Mouse (Mus musculus) thymus, adult 2 months (tissue): ENCODE results near the gene Arhgap31. TPM values are rescaled to one million over a fixed set of nuclear protein-coding genes. Genes with fewer than 3 reads are reported as not detected.
A peak's percentile ranks its signal among the peaks of the same experiment; 100 is the strongest.

Experiments
- DNase-seq: peaks from one replicate; pipeline ENCODE4 v3.0.0; 2021
- H3K27ac ChIP-seq: fragments of 200-500 bp; 2 replicates; pipeline ENCODE4 v1.5.1; 2012; ENCODE audit warnings: low read length, control low read depth; ENCODE audit not compliant: control insufficient read depth, insufficient read depth
- H3K27me3 ChIP-seq: fragments of 200-500 bp; 2 replicates; pipeline ENCODE4 v1.6.1; 2012; ENCODE audit warnings: mild to moderate bottlenecking, low read length, moderate library complexity, mixed read lengths; ENCODE audit not compliant: control insufficient read depth, insufficient read depth
- H3K36me3 ChIP-seq: fragments of 200-500 bp; 2 replicates; pipeline ENCODE4 v1.6.1; 2012; ENCODE audit warnings: mild to moderate bottlenecking, low read length, moderate library complexity; ENCODE audit not compliant: control insufficient read depth, insufficient read depth
- H3K4me1 ChIP-seq: fragments of 200-500 bp; replicated peaks from 2 replicates; pipeline ENCODE4 v1.6.1; 2012; ENCODE audit warnings: low read length; ENCODE audit not compliant: control insufficient read depth, insufficient read depth
- H3K4me3 ChIP-seq: fragments of 200-500 bp; 2 replicates; pipeline ENCODE4 v1.5.1; 2012; ENCODE audit warnings: mild to moderate bottlenecking, low read length, control low read depth, moderate library complexity; ENCODE audit not compliant: control insufficient read depth, insufficient read depth
- CTCF ChIP-seq: fragments of 200-500 bp; IDR thresholded peaks from 2 replicates; pipeline ENCODE4 v1.5.1; 2012; ENCODE audit warnings: mild to moderate bottlenecking, control low read depth, low read length, moderate library complexity, borderline replicate concordance; ENCODE audit not compliant: control insufficient read depth, poor library complexity, insufficient read depth; ENCODE audit errors: extremely low read depth
- POLR2A ChIP-seq: fragments of 200-500 bp; IDR thresholded peaks from 2 replicates; pipeline ENCODE4 v1.6.1; 2012; ENCODE audit warnings: mild to moderate bottlenecking, low read length, control low read depth, moderate library complexity; ENCODE audit not compliant: control insufficient read depth, poor library complexity, insufficient read depth; ENCODE audit errors: extremely low read depth
- WGBS: fragments of 180-500 bp; shearing (Covaris S2); methylation state at CpG from one replicate; pipeline ENCODE4 v1.1.7; 2018; 5-methylcytosine and 5-hydroxymethylcytosine counted together
- polyA plus RNA-seq: library from polyadenylated mRNA; depleted of rRNA; stranded (reverse); fragments of >200 nt; gene quantifications from 2 replicates; pipeline ENCODE4 v1.2.3, GENCODE M21; 2012

Gene Arhgap31
- polyA plus RNA-seq, 1 experiment = 10.2 TPM

DNA sequence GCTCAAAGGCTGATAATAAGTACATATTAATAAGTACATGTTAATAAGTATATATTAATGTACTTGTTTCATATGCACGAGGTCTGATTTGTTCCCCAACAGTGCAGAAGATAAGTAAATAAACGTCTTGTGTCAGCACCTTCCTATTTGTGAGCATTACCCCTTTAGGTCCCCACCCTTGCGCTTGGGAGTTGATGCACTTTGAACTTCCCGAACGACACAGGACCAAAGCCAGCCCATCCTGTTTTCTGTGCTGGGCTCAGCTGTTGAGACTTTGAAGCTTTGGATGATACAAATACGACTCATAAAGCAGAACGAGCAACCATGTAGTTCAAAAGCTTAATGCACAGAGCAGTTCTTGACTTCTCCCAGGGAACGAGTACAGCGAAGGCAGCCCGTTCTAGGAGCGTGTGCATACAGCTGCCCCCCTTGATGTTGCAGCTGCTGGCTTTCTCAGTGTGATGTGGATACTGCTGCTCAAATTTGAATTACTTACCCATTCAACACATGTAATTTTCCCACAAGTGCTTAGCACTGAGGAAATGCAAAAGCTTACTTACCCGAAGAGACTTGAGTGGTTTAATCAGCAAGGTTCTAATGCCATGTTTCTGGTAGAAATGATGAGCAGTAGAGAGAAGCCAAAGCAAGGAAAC is 120.9 kb downstream of the Arhgap31 start:
- no peak overlapping the region for H3K27ac ChIP-seq
- H3K36me3 ChIP-seq = peaks cover 28% of the 10 kb centered on the region
- no peaks in the 10 kb centered on the region for H3K4me1 ChIP-seq
- no peaks in the 10 kb centered on the region for H3K27me3 ChIP-seq
- 94% methylated on average over 12 of the region's 12 CpGs for WGBS
- no peak overlapping the region for H3K4me3 ChIP-seq
- no peak for DNase-seq
- TF ChIP-seq CTCF (no peak), POLR2A (no peak)

- 94% methylated on average over 3 of the region's 3 CpGs for whole genome bisulfite sequencing
- Histone ChIP-seq H3K27me3 (no peaks in the 10 kb centered on the region), H3K27ac (no peak overlapping the region), H3K36me3 (peaks cover 32% of the 10 kb centered on the region), H3K4me3 (no peak overlapping the region), H3K4me1 (no peaks in the 10 kb centered on the region)
- DNase-seq = no peak
- no peak for TF ChIP-seq CTCF
- TF ChIP-seq POLR2A = no peak
Observed at GRCm38 (mm10) chr16:38591506-38591905, 121.6 kb downstream of the Arhgap31 start.

DNA sequence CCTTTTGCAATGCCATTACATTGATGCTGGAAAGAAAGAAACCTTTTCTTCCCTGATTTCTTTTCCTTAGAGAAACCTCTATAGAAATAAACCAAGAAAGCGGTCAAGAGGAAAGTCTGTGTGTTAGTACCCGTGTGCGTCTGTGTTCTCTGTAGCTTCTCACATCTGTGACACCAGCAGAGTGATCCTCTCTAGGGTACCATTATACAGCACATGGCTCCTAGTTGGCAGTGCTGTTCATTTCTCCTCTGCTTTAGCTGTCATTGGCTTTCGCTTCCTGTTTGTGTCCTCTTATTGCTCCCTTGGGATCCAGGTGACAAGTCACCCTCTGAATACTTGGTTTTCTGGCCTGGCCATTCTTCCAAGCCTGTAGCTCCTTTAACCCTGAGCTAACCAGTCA is 125.5 kb downstream of the Arhgap31 start:
- no peak for DNase-seq
- H3K27me3 ChIP-seq = no peaks in the 10 kb centered on the region
- peaks cover 32% of the 10 kb centered on the region for H3K36me3 ChIP-seq
- no peak overlapping the region for H3K4me3 ChIP-seq
- H3K27ac ChIP-seq = no peak overlapping the region
- H3K4me1 ChIP-seq = peaks cover 9% of the 10 kb centered on the region
- 95% methylated on average over 4 of the region's 4 CpGs for WGBS
- no peak for TF ChIP-seq CTCF

- H3K4me3 ChIP-seq = no peak overlapping the region
- no peak overlapping the region for H3K27ac ChIP-seq
- DNase-seq = no peak
- TF ChIP-seq CTCF = no peak
- TF ChIP-seq POLR2A = no peak
- no peaks in the 10 kb centered on the region for H3K27me3 ChIP-seq
- WGBS = 95% methylated on average over 5 of the region's 5 CpGs
- H3K36me3 ChIP-seq = peaks cover 35% of the 10 kb centered on the region
- peaks cover 9% of the 10 kb centered on the region for H3K4me1 ChIP-seq
Observed at GRCm38 (mm10) chr16:38587163-38587562, 125.9 kb downstream of the Arhgap31 start.

DNA sequence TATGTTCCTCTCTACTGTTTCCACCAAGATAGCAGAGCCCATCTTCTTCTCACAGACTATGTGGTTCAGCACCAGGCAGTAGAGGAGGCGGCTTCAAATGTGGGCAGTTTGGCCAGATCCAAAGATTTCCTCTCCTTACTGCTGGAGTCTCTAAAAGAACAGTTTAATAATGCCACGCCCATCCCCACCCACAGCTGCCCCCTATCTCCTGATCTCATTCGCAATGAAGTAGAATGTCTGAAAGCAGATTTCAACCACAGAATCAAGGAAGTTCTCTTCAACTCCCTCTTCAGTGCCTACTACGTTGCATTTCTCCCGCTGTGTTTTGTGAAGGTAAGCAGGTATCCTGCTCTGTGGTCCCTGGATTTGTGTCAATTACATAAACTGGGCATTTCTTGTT is 127.9 kb downstream of the Arhgap31 start:
- H3K27me3 ChIP-seq = no peaks in the 10 kb centered on the region
- no peak overlapping the region for H3K4me3 ChIP-seq
- H3K4me1 ChIP-seq = peaks cover 9% of the 10 kb centered on the region
- TF ChIP-seq POLR2A (no peak), CTCF (no peak)
- peak; percentile 18 for DNase-seq
- H3K27ac ChIP-seq = peak overlapping the region; percentile 86
- 40% methylated on average over 5 of the region's 5 CpGs for WGBS
- H3K36me3 ChIP-seq = peaks cover 32% of the 10 kb centered on the region

- H3K27ac ChIP-seq = peak overlapping the region; percentile 86
- no peaks in the 10 kb centered on the region for H3K27me3 ChIP-seq
- H3K36me3 ChIP-seq = peaks cover 28% of the 10 kb centered on the region
- WGBS = 26% methylated on average over 7 of the region's 7 CpGs
- TF ChIP-seq POLR2A (no peak), CTCF (no peak)
- peaks cover 9% of the 10 kb centered on the region for H3K4me1 ChIP-seq
- H3K4me3 ChIP-seq = no peak overlapping the region
- peak; percentile 54 for DNase-seq
Observed at GRCm38 (mm10) chr16:38584761-38585160, 128.3 kb downstream of the Arhgap31 start.

GRCm38 (mm10) chr16:38571481-38571880 is 141.6 kb downstream of the Arhgap31 start:
- DNase-seq = no peak
- WGBS = 96% methylated on average over 3 of the region's 3 CpGs
- Histone ChIP-seq H3K4me1 (no peaks in the 10 kb centered on the region), H3K4me3 (no peak overlapping the region), H3K27ac (no peak overlapping the region), H3K36me3 (peaks cover 43% of the 10 kb centered on the region), H3K27me3 (no peaks in the 10 kb centered on the region)
- no peak for TF ChIP-seq CTCF
- TF ChIP-seq POLR2A = no peak
